Mouse (Mus musculus) brain, embryonic 14.5 days (tissue): ENCODE measurements around the gene Cald1.

ENCODE experiments used
- CTCF ChIP-seq: fragments of 200-500 bp; IDR thresholded peaks from 2 replicates; pipeline ENCODE4 v1.5.1; 2012; ENCODE audit warnings: inconsistent platforms, mild to moderate bottlenecking, moderate library complexity, borderline replicate concordance; ENCODE audit not compliant: insufficient read depth, insufficient read length; ENCODE audit errors: extremely low read depth
- POLR2A ChIP-seq: fragments of 200-500 bp; IDR thresholded peaks from 2 replicates; pipeline ENCODE4 v1.6.1; 2012; ENCODE audit warnings: mild to moderate bottlenecking, inconsistent platforms, borderline replicate concordance; ENCODE audit not compliant: poor library complexity, insufficient read depth, insufficient read length, severe bottlenecking; ENCODE audit errors: extremely low read depth

DNA sequence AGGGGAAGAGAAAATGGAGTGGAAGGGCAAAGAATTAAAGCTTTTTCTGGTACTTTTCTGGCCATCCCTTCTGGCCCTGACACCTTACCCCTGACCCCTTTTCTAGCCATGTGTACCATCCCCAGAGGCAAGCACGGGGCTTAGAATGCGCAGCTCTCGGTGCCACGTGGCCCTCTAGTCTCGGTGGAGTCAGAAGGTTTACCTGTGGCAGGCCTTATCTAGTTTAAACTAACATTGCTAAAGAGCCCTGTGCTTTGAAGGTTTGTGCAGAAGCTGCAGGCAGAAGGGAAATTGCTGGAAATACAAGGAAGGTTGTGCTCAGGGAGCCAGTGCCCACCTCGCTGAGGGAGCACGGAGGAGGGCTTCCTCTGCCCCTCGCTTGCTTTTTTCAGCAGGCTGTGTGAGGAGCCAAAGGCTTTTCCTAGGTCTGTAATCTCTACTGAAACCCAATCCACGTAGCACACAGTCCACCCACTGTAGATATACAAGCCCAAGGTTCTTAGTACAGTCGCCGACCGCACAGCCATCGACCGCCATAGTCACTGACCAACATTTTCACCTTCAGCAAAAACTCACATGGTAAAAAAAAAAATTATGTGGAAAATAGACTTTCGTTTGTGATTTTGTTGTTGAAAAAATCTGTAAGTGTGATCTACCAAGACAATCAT, 129.2 kb downstream of the Cald1 start:
- TF ChIP-seq POLR2A (no peak), CTCF (no peak)
